Mouse (Mus musculus) ES-Bruce4 (cell line): ENCODE results near the gene Cdc27.

Experiments
- CTCF ChIP-seq: IDR thresholded peaks from one replicate; pipeline ENCODE4 v1.8.1; 2011; ENCODE audit warnings: low read depth, low read length
- POLR2A ChIP-seq: IDR thresholded peaks from one replicate; pipeline ENCODE4 v1.8.1; 2011; ENCODE audit warnings: low read length; ENCODE audit not compliant: insufficient read depth

DNA sequence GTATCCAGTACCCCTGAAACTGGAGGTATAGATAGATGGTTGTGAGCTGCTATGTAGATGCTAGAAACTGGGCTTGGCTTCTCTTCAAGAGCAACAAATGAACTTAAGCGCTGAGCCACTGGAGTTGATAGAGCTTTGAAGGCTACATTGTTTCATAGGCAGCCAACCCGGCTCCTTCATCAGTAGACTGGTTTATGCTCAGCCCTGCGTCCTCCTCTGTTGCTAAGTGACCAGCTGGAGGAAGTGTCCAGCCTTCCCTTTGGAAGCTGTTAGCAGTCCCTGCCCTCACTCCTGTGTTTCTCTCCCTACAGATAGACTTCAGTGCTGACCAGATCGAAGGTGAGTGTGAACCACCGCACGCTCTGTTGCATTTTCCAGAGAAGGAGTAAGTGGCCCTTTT, 29.7 kb upstream of the Cdc27 start:
- TF ChIP-seq POLR2A, result no peak
- no peak for TF ChIP-seq CTCF
